Mouse (Mus musculus) heart, postnatal 0 days (tissue): Measurements from ENCODE around the gene Akr1d1. TPM values are rescaled to one million over a fixed set of nuclear protein-coding genes. Genes with fewer than 3 reads are reported as not detected.
A peak's percentile ranks its signal among the peaks of the same experiment; 100 is the strongest.

ENCODE experiments used
- ATAC-seq: fragments of 200-750 bp; cut with Nextera tagmentation; 2 replicates; pipeline ENCODE4 v1.8.0; 2017; ENCODE audit warnings: low read depth, moderate number of reproducible peaks, moderate library complexity; ENCODE audit not compliant: insufficient read depth
- DNase-seq: peaks from one replicate; pipeline ENCODE4 v3.0.0-alpha.2; 2016; ENCODE audit warnings: low spot score
- H3K27ac ChIP-seq: fragments of 300-500 bp; sonication (generic); 2 replicates; pipeline ENCODE4 v1.5.1; 2014; ENCODE audit warnings: low read depth, mild to moderate bottlenecking
- H3K27me3 ChIP-seq: fragments of 300-500 bp; sonication (generic); 2 replicates; pipeline ENCODE4 v1.6.1; 2014; ENCODE audit warnings: low read length, mixed read lengths; ENCODE audit not compliant: control insufficient read depth, insufficient read depth
- H3K36me3 ChIP-seq: fragments of 300-500 bp; sonication (generic); replicated peaks from 2 replicates; pipeline ENCODE4 v1.6.1; 2014; ENCODE audit warnings: low read length, mixed read lengths; ENCODE audit not compliant: control insufficient read depth, insufficient read depth
- H3K4me1 ChIP-seq: fragments of 300-500 bp; sonication (generic); 2 replicates; pipeline ENCODE4 v1.6.1; 2014; ENCODE audit warnings: antibody characterized with exemption; ENCODE audit not compliant: control insufficient read depth, insufficient read depth
- H3K4me2 ChIP-seq: fragments of 300-500 bp; sonication (generic); 2 replicates; pipeline ENCODE4 v1.6.1; 2014; ENCODE audit warnings: low read depth, mild to moderate bottlenecking, low read length, moderate library complexity
- H3K4me3 ChIP-seq: fragments of 300-500 bp; sonication (generic); 2 replicates; pipeline ENCODE4 v1.5.1; 2014; ENCODE audit warnings: low read depth, low read length
- H3K9ac ChIP-seq: fragments of 300-500 bp; sonication (generic); replicated peaks from 2 replicates; pipeline ENCODE4 v1.6.1; 2014; ENCODE audit warnings: low read depth, low read length, mixed read lengths
- H3K9me3 ChIP-seq: fragments of 300-500 bp; sonication (generic); replicated peaks from 2 replicates; pipeline ENCODE4 v1.6.1; 2016; ENCODE audit warnings: low read length; ENCODE audit not compliant: control insufficient read depth
- CTCF ChIP-seq: IDR thresholded peaks from 2 replicates; pipeline ENCODE4 v1.5.1; 2016; ENCODE audit warnings: antibody characterized with exemption, control low read depth, low read depth
- EP300 ChIP-seq: IDR thresholded peaks from 2 replicates; pipeline ENCODE4 v1.6.1; 2016; ENCODE audit warnings: antibody characterized with exemption, low read depth
- WGBS: fragments of 180-500 bp; shearing (Covaris S2); extraction: QIAGEN DNeasy Blood & Tissue Kit; methylation state at CpG from one replicate; pipeline ENCODE4 v1.1.7; 2014; 5-methylcytosine and 5-hydroxymethylcytosine counted together
- polyA plus RNA-seq: library from polyadenylated mRNA; unstranded; fragments of >200 nt; fragmentation: Nextera tagmentation; extraction: Ambion mirVana; gene quantifications from 2 replicates; pipeline ENCODE4 v1.2.1, GENCODE M21; 2015
- total RNA-seq: library from RNA; depleted of rRNA; stranded (reverse); fragments of >200 nt; gene quantifications from 2 replicates; pipeline ENCODE4 v1.2.3, GENCODE M21; 2014; ENCODE audit warnings: low replicate concordance

Akr1d1 gene
- total and polyA plus RNA-seq, 2 experiments from 2014 or later, result not detected

DNA sequence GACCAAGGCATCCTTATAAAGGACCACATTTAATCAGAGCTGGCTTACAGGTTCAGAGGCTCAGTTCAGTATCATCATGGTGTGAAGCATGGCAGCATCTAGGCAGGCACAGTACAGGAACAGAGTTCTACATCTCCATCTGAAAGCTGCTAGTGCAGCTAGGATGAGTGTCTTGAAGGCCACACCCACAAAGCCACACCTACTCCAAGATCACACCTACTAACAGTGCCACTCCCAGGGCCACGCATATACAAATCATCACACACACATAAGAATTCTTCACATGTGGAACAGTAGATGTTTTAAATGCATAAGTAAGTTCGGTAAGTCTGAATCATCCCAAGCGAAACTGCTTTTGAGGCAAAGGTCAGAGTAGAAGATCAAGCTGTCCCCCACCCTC lies 33.9 kb downstream of the Akr1d1 start:
- H3K4me3 ChIP-seq, result no peak overlapping the region
- H3K27ac ChIP-seq, result no peak overlapping the region
- H3K27me3 ChIP-seq, result no peaks in the 10 kb centered on the region
- H3K36me3 ChIP-seq, result no peaks in the 10 kb centered on the region
- WGBS, result 81% methylated on average over 3 of the region's 3 CpGs
- no peak for ATAC-seq
- TF ChIP-seq EP300 (no peak), CTCF (no peak)
- H3K9ac ChIP-seq, result no peak overlapping the region
- DNase-seq, result no peak
- no peaks in the 10 kb centered on the region for H3K4me1 ChIP-seq
- no peaks in the 10 kb centered on the region for H3K9me3 ChIP-seq
- H3K4me2 ChIP-seq, result no peak overlapping the region

DNA sequence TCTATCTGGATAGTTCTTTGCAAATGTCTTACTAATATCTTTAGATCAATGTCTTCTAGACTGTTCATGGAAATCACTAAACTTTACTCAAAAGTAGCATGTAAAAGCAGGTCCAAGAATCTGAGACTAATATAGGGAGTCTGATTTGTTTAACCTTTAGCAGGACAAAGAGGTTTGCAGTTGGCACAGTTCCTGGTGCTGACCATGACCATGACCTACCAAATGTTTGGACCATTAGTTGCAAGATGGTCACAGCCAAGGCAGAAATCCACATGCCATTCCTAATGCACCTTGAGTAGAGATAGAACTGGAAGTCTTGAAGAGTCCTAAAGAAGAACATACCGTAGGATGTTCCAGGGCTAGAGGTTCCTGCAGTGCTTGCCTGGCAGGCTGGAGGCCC lies 37.4 kb downstream of the Akr1d1 start:
- DNase-seq (no peak), ATAC-seq (no peak)
- 88% methylated on average over 1 of the region's 1 CpGs for WGBS
- H3K36me3 ChIP-seq, result no peaks in the 10 kb centered on the region
- H3K27me3 ChIP-seq, result no peaks in the 10 kb centered on the region
- H3K9me3 ChIP-seq, result no peaks in the 10 kb centered on the region
- no peak for TF ChIP-seq EP300
- TF ChIP-seq CTCF, result no peak
- H3K4me3 ChIP-seq, result no peak overlapping the region
- no peak overlapping the region for H3K27ac ChIP-seq
- H3K4me2 ChIP-seq, result no peak overlapping the region
- no peak overlapping the region for H3K9ac ChIP-seq
- H3K4me1 ChIP-seq, result no peaks in the 10 kb centered on the region

DNA sequence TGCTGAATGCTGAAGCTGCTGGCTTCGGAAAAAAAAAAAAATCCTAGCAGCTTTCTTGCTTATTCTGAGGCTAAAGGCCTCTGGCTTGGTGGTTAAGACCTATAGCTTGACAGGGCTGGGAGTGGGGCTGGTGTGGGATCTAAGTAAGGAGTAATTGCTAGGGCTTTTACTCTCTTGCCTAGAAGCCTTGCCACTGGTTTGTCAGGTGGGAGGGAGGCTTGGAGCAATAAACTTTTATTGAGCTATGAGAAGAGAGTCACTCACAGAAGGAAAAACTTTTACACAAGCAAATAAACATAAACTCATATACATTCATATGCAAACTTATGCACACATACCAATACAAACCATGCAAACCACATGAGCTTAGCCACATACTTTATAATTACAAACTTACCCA lies 42.0 kb downstream of the Akr1d1 start:
- Histone ChIP-seq H3K27ac (no peak overlapping the region), H3K4me2 (no peak overlapping the region), H3K9me3 (no peaks in the 10 kb centered on the region), H3K4me3 (no peak overlapping the region), H3K36me3 (no peaks in the 10 kb centered on the region), H3K27me3 (no peaks in the 10 kb centered on the region), H3K4me1 (no peaks in the 10 kb centered on the region), H3K9ac (no peak overlapping the region)
- ATAC-seq (no peak), DNase-seq (no peak)
- WGBS, result 60% methylated on average over 1 of the region's 1 CpGs
- TF ChIP-seq CTCF (no peak), EP300 (no peak)

DNA sequence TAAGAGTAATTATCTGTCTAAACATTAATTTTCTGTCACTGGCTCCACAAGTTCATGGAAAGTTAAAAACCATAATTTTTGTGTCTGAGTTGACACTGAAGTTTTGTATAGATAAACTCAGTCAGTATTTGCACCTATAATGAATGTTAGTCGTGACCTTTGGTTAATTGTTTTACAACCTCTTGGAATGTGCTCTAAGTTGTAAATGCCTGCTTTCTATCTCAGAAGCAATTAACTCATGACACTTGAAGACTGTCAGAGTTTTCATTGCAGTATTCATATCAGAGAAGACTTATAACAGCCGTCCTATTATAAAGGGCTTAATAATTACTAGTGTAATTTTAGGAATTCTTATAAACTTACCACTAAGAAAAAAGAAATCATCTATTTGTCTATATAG lies 43.0 kb downstream of the Akr1d1 start:
- H3K36me3 ChIP-seq, result no peaks in the 10 kb centered on the region
- no peak overlapping the region for H3K4me3 ChIP-seq
- TF ChIP-seq EP300, result no peak
- no peak for TF ChIP-seq CTCF
- H3K9ac ChIP-seq, result no peak overlapping the region
- no peaks in the 10 kb centered on the region for H3K27me3 ChIP-seq
- H3K4me1 ChIP-seq, result no peaks in the 10 kb centered on the region
- H3K4me2 ChIP-seq, result no peak overlapping the region
- 60% methylated on average over 2 of the region's 2 CpGs for WGBS
- no peaks in the 10 kb centered on the region for H3K9me3 ChIP-seq
- no peak for ATAC-seq
- no peak for DNase-seq
- no peak overlapping the region for H3K27ac ChIP-seq

DNA sequence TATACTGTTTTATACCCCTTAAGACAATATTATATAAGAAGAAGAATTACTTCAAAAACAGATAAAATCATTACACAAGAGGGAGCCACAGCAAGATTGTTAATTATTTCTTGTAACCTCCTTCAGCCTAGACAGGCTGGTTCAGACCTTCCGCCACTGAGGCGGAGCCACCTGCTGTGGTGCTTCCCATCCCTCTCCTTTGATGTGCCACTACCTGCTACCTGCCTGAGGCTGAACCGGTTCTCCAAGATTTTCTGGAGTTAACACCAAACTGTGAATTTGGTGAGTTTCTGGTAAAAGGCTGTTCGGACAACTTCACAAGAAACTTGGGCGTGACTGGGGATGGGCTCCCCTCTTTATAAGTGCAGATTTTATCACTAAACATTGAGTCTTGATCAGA lies 50.5 kb downstream of the Akr1d1 start:
- no peak overlapping the region for H3K27ac ChIP-seq
- 58% methylated on average over 5 of the region's 5 CpGs for WGBS
- H3K4me2 ChIP-seq, result no peak overlapping the region
- no peak overlapping the region for H3K9ac ChIP-seq
- ATAC-seq (no peak), DNase-seq (no peak)
- no peaks in the 10 kb centered on the region for H3K27me3 ChIP-seq
- no peak overlapping the region for H3K4me3 ChIP-seq
- no peak for TF ChIP-seq EP300
- no peak for TF ChIP-seq CTCF
- no peaks in the 10 kb centered on the region for H3K4me1 ChIP-seq
- H3K9me3 ChIP-seq, result no peaks in the 10 kb centered on the region
- no peaks in the 10 kb centered on the region for H3K36me3 ChIP-seq

DNA sequence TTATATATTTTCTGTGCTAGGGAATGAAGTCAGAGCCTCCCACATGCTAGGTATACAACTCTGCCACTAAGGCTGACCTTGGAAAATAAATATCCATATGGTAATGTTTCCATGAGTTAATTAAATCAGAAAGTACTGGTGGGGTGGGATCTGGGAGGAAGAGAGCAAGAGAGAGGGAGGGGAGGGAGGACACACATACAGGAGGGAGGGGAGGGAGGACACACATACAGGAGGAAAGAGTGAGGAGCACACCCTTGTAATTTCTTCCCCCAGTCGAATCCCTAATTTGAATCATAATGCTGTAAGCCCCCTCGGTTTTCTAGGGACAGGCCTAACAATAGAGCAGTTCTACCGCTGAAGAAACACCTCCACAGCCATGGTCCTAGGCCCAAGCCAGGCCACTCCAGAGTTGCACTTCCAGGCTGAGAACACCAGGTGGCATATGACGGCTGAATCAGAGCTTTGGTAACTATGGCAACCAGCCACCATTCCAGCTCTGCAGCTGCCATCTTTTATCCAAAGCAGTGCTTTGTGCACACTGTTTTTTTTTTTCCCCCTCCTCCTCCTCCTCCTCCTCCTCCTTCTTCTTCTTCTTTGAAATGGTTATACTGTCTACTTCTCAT lies 59.5 kb downstream of the Akr1d1 start:
- Histone ChIP-seq H3K9ac (no peak overlapping the region), H3K4me3 (no peak overlapping the region), H3K9me3 (no peaks in the 10 kb centered on the region), H3K4me2 (no peak overlapping the region), H3K27ac (no peak overlapping the region), H3K4me1 (peaks cover 13% of the 10 kb centered on the region), H3K27me3 (no peaks in the 10 kb centered on the region), H3K36me3 (no peaks in the 10 kb centered on the region)
- WGBS, result 30% methylated on average over 4 of the region's 4 CpGs
- ATAC-seq, result 0 out of 2 replicates have a peak, but pooled peaks have one; percentile 30
- peak; percentile 67 for DNase-seq
- peak; percentile 61 for TF ChIP-seq CTCF
- no peak for TF ChIP-seq EP300
